Mouse (Mus musculus): ENCODE data around the gene Gm20683. TPM values are rescaled to one million over a fixed set of nuclear protein-coding genes. Genes with fewer than 3 reads are reported as not detected.

Gene Gm20683
- total and polyA plus RNA-seq, 3 experiments, result 4.9 to 6.8 TPM; not detected in 1

GRCm38 (mm10) chr17:25887467-25887866 lies 45.9 kb upstream of the Gm20683 start:
- H3K36me3 ChIP-seq (ENCODE audit: control insufficient read depth in 1 of 2, insufficient read depth in 2 of 2, low read length in 2 of 2), result peaks cover 0 to 4% of the 10 kb centered on the region in 2 experiments; a peak in 1 of 4 replicates
- no peaks in the 10 kb centered on the region for H3K79me2 ChIP-seq (ENCODE audit: control insufficient read depth, insufficient read depth, low read length, poor library complexity)
- no peak for DNase-seq (ENCODE audit: low read depth, low spot score)
- 0 out of 4 replicates have a peak, but pooled peaks cover 0 to 6% of the 10 kb centered on the region in 2 experiments for H3K4me1 ChIP-seq (ENCODE audit: control insufficient read depth in 1 of 2, insufficient read depth in 2 of 2, low read length in 2 of 2)
- no peaks in the 10 kb centered on the region for H3K27me3 ChIP-seq (ENCODE audit: control insufficient read depth in 1 of 2, insufficient read depth in 2 of 2, low read length in 2 of 2)
- TF ChIP-seq SIN3A (IDR thresholded peaks at IDR 0.05; ENCODE audit: low read length) (no peak), ZKSCAN1 (IDR thresholded peaks at IDR 0.05; ENCODE audit: low read depth, low read length) (no peak), TAL1 (IDR thresholded peaks at IDR 0.05; ENCODE audit: low read length) (no peak), TCF12 (IDR thresholded peaks at IDR 0.05; ENCODE audit: low read depth, low read length) (no peak), CHD1 (IDR thresholded peaks at IDR 0.05; ENCODE audit: low read depth, low read length) (no peak), MEF2A (IDR thresholded peaks at IDR 0.05; ENCODE audit: extremely low read depth, insufficient replicate concordance, low read depth, low read length, poor library complexity, severe bottlenecking) (no peak), MAFK (IDR thresholded peaks at IDR 0.05; ENCODE audit: borderline replicate concordance, low read depth, low read length) (no peak), NRF1 (IDR thresholded peaks at IDR 0.05; ENCODE audit: insufficient read depth, low read depth, low read length, poor library complexity, severe bottlenecking) (no peak), ETS1 (IDR thresholded peaks at IDR 0.05; ENCODE audit: low read depth, low read length) (no peak), ZMIZ1 (IDR thresholded peaks at IDR 0.05; ENCODE audit: low read depth, low read length) (no peak), EP300 (IDR thresholded peaks at IDR 0.05; ENCODE audit: low read depth in 1 of 2, low read length in 2 of 2) (no peak), MYC (IDR thresholded peaks at IDR 0.05; ENCODE audit: low read depth, low read length) (no peak), ELF1 (IDR thresholded peaks at IDR 0.05; ENCODE audit: low read depth, low read length) (no peak)
- no peak overlapping the region for H3K4me3 ChIP-seq (ENCODE audit: control insufficient read depth in 1 of 2, insufficient read depth in 1 of 2, low read depth in 2 of 2, low read length in 2 of 2)
- no peak overlapping the region for H3K27ac ChIP-seq (ENCODE audit: control insufficient read depth, low read depth, low read length)
- no peak overlapping the region for H3K9ac ChIP-seq (ENCODE audit: control insufficient read depth, low read depth, low read length, poor library complexity, severe bottlenecking)
- no peaks in the 10 kb centered on the region for H3K9me3 ChIP-seq (replicated peaks; ENCODE audit: insufficient read depth, low read length)

GRCm38 (mm10) chr17:25886806-25887205 lies 45.2 kb upstream of the Gm20683 start:
- peaks cover 0 to 4% of the 10 kb centered on the region in 2 experiments; a peak in 1 of 4 replicates for H3K36me3 ChIP-seq (ENCODE audit: control insufficient read depth in 1 of 2, insufficient read depth in 2 of 2, low read length in 2 of 2)
- TF ChIP-seq MAZ (IDR thresholded peaks at IDR 0.05; ENCODE audit: low read depth, low read length) (no peak), NRF1 (IDR thresholded peaks at IDR 0.05; ENCODE audit: insufficient read depth, low read depth, low read length, poor library complexity, severe bottlenecking) (no peak), ZMIZ1 (IDR thresholded peaks at IDR 0.05; ENCODE audit: low read depth, low read length) (no peak), SIN3A (IDR thresholded peaks at IDR 0.05; ENCODE audit: low read length) (no peak), KAT2A (conservative IDR thresholded peaks at IDR 0.05; ENCODE audit: low read depth, low read length) (no peak), RAD21 (IDR thresholded peaks at IDR 0.05; ENCODE audit: low read depth, low read length) (no peak), MAX (IDR thresholded peaks at IDR 0.05; ENCODE audit: low read length) (no peak), CTCF (IDR thresholded peaks at IDR 0.05 in 2 of 3, conservative IDR thresholded peaks at IDR 0.05 in 1 of 3; ENCODE audit: control insufficient read depth in 1 of 3, insufficient read depth in 1 of 3, low read depth in 2 of 3, low read length in 3 of 3, poor library complexity in 1 of 3, severe bottlenecking in 1 of 3) (no peak), BHLHE40 (IDR thresholded peaks at IDR 0.05; ENCODE audit: borderline replicate concordance, low read depth, low read length) (no peak), TAL1 (IDR thresholded peaks at IDR 0.05; ENCODE audit: low read length) (no peak), HCFC1 (IDR thresholded peaks at IDR 0.05; ENCODE audit: low read depth, low read length) (no peak), POLR2AphosphoS2 (IDR thresholded peaks at IDR 0.05; ENCODE audit: low read length) (no peak)
- no peak overlapping the region for H3K9ac ChIP-seq (ENCODE audit: control insufficient read depth, low read depth, low read length, poor library complexity, severe bottlenecking)
- 0 out of 4 replicates have a peak, but pooled peaks cover 0 to 6% of the 10 kb centered on the region in 2 experiments for H3K4me1 ChIP-seq (ENCODE audit: control insufficient read depth in 1 of 2, insufficient read depth in 2 of 2, low read length in 2 of 2)
- H3K27me3 ChIP-seq (ENCODE audit: control insufficient read depth in 1 of 2, insufficient read depth in 2 of 2, low read length in 2 of 2), result no peaks in the 10 kb centered on the region
- H3K4me3 ChIP-seq (ENCODE audit: control insufficient read depth in 1 of 2, insufficient read depth in 1 of 2, low read depth in 2 of 2, low read length in 2 of 2), result no peak overlapping the region
- DNase-seq (ENCODE audit: low read depth, low spot score), result no peak
- H3K9me3 ChIP-seq (replicated peaks; ENCODE audit: insufficient read depth, low read length), result no peaks in the 10 kb centered on the region
- H3K27ac ChIP-seq (ENCODE audit: control insufficient read depth, low read depth, low read length), result no peak overlapping the region
- no peaks in the 10 kb centered on the region for H3K79me2 ChIP-seq (ENCODE audit: control insufficient read depth, insufficient read depth, low read length, poor library complexity)
